Mouse (Mus musculus): ENCODE results near the gene Aebp2.
"Not testable (repeated sequence)": the region's sequence is repeated elsewhere in the genome, so short reads cannot be mapped to it uniquely, and the experiment has no call there.

Gene Aebp2

GRCm38 (mm10) chr6:140656991-140657390, 34.5 kb downstream of the Aebp2 start:
- no peak for DNase-seq

- DNase-seq, result no peak
Measured at GRCm38 (mm10) chr6:140657920-140658522, 35.6 kb downstream of the Aebp2 start.

GRCm38 (mm10) chr6:140661111-140661510, 38.6 kb downstream of the Aebp2 start:
- no peak for DNase-seq

GRCm38 (mm10) chr6:140661777-140662176, 39.3 kb downstream of the Aebp2 start:
- DNase-seq, result no peak

- DNase-seq, result no peak
Measured at GRCm38 (mm10) chr6:140662290-140662689, 39.8 kb downstream of the Aebp2 start.

GRCm38 (mm10) chr6:140662697-140663096, 40.2 kb downstream of the Aebp2 start:
- DNase-seq, result not testable (repeated sequence)

GRCm38 (mm10) chr6:140664611-140665010, 42.1 kb downstream of the Aebp2 start:
- no peak for DNase-seq

- DNase-seq, result peak; percentile 28
Measured at GRCm38 (mm10) chr6:140666486-140667240, 44.2 kb downstream of the Aebp2 start.

GRCm38 (mm10) chr6:140667289-140667906, 44.9 kb downstream of the Aebp2 start:
- DNase-seq, result no peak

GRCm38 (mm10) chr6:140674414-140674813, 52.0 kb downstream of the Aebp2 start:
- no peak for DNase-seq

- DNase-seq, result no peak
Measured at GRCm38 (mm10) chr6:140676094-140676493, 53.6 kb downstream of the Aebp2 start.

GRCm38 (mm10) chr6:140677041-140677440, 54.6 kb downstream of the Aebp2 start:
- no peak for DNase-seq

- peak; percentile 48 for DNase-seq
Measured at GRCm38 (mm10) chr6:140677960-140678359, 55.5 kb downstream of the Aebp2 start.

- peak; percentile 25 for DNase-seq
Measured at GRCm38 (mm10) chr6:140678658-140679271, 56.3 kb downstream of the Aebp2 start.

- DNase-seq, result no peak
Measured at GRCm38 (mm10) chr6:140680713-140681112, 58.2 kb downstream of the Aebp2 start.

- no peak for DNase-seq
Measured at GRCm38 (mm10) chr6:140682829-140683228, 60.4 kb downstream of the Aebp2 start.

GRCm38 (mm10) chr6:140684403-140684802, 61.9 kb downstream of the Aebp2 start:
- no peak for DNase-seq

- DNase-seq, result no peak
Measured at GRCm38 (mm10) chr6:140689617-140690404, 67.3 kb downstream of the Aebp2 start.

- no peak for DNase-seq
Measured at GRCm38 (mm10) chr6:140692160-140692559, 69.7 kb downstream of the Aebp2 start.

GRCm38 (mm10) chr6:140696192-140696879, 73.9 kb downstream of the Aebp2 start:
- DNase-seq, result no peak

GRCm38 (mm10) chr6:140697994-140698393, 75.5 kb downstream of the Aebp2 start:
- DNase-seq, result no peak

- DNase-seq, result no peak
Measured at GRCm38 (mm10) chr6:140698596-140698995, 76.1 kb downstream of the Aebp2 start.

All from kidney, adult 18-20 months (tissue).